Mouse (Mus musculus) adrenal gland, adult 8-10 months (tissue): ENCODE results near the gene Kpna4. TPM values are rescaled to one million over a fixed set of nuclear protein-coding genes. Genes with fewer than 3 reads are reported as not detected.

Experiments used
- DNase-seq: peaks from one replicate; pipeline ENCODE4 v3.0.0; 2022
- total RNA-seq, 4 experiments: library from RNA; stranded (reverse); gene quantifications; 2 replicates each; pipeline ENCODE4 v1.2.4; 2022

Gene Kpna4
- 10 to 100 TPM; 53.4 to 79.9 (median 67.1) TPM for total RNA-seq

- peak; percentile 94 for DNase-seq
Measured at GRCm38 (mm10) chr3:69126509-69127345, at the start of gene Kpna4. Gene Kpna4, minus strand, starts transcription at chr3:69127113.

DNA sequence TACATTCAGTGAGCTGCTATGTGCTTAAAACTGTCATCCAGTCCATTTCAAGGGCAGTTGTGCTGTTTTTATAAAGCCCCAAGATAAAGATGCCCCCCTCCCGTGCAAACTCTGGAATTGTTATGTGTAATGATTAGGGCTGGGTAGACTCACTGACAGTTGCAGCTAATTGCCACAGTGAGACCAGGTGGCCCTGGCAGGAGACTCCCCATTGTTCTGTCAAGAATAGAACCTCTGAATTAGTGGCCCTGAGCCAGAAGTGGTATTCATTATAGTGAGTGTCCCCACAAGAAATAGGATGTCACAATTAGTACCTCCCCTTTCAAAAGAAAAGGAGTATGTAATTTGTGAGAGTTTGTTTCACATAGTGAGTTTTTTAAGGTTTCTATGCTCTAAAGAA, 48.3 kb upstream of the Kpna4 start:
- no peak for DNase-seq

DNA sequence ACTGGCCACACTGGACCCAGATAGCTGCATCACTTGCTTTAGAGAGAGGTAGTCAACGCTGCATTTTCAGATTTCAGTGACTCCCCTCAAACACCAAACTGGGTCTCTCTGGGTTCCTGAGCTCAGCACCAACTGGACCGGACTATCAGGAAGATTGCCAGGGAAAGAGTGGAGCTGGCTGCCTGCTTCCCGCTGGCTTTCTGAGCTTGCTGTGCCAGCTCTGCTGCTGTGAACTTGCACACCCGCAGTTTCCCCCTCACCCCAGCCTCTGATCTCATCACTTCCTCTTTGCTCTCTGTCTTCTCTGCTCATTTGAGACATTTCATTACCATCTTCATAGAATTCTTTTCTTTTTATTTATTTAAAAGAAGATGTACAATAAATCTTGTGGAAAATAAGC, 44.2 kb upstream of the Kpna4 start:
- no peak for DNase-seq

DNA sequence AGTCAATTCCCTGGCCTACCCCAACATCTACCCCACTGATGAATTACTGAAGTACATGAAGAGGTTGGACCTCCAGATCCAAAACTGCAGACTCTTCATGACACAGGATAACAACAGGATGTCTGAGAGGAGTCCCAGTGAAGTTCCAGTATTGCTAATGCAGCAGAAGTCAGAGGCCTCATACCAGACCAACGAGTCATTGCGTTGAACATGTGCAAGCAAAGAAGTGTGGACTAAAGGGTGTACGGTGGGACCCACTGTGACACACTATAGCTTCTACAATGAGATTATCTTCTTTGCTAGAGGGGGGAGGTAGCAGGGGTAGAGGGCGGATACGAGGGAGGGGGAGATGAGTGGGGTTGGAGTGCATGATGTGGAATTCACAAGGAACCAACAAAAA, 42.9 kb upstream of the Kpna4 start:
- DNase-seq = no peak

GRCm38 (mm10) chr3:69168724-69169123, 41.8 kb upstream of the Kpna4 start:
- DNase-seq = no peak

- DNase-seq = no peak
Measured at GRCm38 (mm10) chr3:69163057-69163456, 36.1 kb upstream of the Kpna4 start.

GRCm38 (mm10) chr3:69160429-69160828, 33.5 kb upstream of the Kpna4 start:
- no peak for DNase-seq

DNA sequence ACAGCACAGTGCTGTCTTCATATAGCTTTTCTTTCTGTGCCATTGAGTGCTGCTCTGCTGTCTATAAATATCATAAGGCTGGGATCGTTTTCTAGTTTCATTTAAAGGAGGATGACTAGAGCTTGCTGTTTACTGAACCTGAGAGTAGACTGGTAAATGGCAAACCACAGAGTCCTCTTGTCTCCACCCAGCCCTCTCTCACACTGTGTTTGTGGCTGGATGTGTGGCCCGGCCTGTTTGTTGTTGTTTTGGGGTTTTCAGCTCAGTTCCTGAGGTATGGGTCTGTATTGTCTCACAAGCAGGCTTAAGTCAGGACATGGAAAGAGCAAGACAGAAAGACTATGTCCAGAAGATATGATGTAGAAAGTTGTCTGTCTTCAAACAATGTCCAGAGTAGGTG, 32.6 kb upstream of the Kpna4 start:
- DNase-seq = no peak

DNA sequence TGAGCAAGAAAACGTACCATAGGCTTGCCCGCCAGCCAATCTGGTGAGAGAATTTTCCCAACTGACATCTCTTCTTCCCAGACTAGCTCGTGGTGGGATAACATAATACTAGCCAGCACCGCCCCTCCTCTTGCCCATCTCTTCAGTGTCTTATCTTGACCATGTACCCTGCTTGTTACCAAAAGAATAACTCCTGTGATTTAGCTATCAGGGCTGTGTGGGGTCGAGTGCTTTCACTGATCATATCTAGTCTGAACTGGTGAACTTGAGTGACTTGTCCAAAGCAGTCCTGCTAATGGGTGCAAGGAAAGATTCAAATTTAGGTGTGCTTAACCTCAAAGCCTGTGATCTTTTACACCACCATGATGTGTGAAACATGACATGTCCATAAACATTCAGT, 31.0 kb upstream of the Kpna4 start:
- no peak for DNase-seq

- peak; percentile 8 for DNase-seq
Measured at GRCm38 (mm10) chr3:69156484-69156883, 29.6 kb upstream of the Kpna4 start.

DNA sequence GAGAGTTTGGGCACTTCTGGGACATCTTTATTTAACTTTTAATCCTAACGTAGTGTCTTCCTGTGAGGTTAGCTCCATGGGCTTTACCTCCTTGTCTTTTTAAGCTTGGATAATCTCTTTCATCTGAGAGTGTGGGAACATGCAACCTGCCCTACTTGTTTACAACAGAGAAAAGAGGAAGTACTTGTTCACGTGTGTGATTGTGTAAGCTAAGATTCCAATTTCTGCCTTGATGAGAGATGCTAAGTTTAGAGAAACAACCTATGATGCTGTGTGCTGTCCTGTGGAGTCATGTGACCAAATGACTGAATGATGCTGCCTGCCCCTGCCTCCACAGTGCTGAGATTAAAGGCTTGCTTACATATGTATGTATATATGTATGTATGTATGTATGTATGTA, 27.8 kb upstream of the Kpna4 start:
- DNase-seq = no peak

DNA sequence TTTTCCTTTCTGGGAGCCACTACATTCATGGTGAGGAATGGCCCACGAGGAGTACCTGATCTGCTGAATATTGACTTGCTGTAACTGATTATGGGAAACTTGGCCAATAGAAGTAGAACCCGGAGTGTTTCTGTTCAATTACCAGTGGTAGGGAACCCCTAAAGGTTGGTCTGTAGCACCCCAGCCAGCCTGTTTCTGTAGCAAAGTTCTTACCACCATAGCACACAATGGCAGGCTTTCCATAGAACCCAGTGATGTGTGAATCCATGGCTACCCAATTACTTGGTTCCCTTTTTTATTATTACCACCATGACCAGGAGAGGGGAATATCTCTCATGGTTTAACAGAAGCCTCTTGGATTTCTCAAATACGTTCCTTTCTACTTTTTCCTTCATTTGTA, 24.0 kb upstream of the Kpna4 start:
- no peak for DNase-seq

- no peak for DNase-seq
Measured at GRCm38 (mm10) chr3:69142372-69142994, 15.6 kb upstream of the Kpna4 start.

GRCm38 (mm10) chr3:69140851-69141250, 13.9 kb upstream of the Kpna4 start:
- DNase-seq = no peak

GRCm38 (mm10) chr3:69136059-69136458, 9.1 kb upstream of the Kpna4 start:
- no peak for DNase-seq

DNA sequence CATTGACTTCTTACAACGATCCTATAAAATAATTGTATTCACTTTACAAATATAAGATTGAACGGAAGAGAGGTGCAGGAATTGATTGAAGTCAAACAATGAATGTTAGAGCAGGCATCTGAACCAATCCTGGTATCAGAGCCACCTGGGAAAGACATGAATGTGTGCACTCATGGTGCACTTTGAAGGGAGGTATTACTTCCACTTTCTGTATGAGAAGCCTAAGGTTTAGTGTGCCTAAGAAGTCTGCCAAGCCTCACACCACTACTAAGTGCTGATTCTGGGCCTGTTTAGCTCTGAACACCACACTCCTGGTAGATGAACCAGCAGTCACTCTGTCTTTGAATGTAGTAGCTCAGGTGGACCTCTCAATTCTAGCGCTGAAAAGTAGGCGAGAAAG, 4.1 kb upstream of the Kpna4 start:
- DNase-seq = no peak

- DNase-seq = no peak
Measured at GRCm38 (mm10) chr3:69127693-69128092, 780 bp upstream of the Kpna4 start.

DNA sequence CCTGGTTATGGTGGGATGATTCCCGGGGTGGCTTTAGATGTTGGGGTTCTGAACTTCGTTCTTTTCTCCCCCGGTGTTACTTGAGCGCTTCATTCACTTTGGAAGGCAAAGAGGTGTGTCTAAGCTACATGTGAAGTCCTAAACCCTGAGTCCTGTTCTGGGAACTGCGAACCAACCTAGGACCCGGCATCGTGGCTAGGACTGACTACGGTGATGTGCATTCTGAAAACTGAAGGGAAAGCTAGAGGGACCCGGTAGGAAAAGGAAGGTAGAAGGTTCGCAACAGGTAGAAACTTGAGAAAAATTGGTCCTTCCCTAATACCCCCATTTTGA, 399 bp upstream of the Kpna4 start:
- no peak for DNase-seq

DNA sequence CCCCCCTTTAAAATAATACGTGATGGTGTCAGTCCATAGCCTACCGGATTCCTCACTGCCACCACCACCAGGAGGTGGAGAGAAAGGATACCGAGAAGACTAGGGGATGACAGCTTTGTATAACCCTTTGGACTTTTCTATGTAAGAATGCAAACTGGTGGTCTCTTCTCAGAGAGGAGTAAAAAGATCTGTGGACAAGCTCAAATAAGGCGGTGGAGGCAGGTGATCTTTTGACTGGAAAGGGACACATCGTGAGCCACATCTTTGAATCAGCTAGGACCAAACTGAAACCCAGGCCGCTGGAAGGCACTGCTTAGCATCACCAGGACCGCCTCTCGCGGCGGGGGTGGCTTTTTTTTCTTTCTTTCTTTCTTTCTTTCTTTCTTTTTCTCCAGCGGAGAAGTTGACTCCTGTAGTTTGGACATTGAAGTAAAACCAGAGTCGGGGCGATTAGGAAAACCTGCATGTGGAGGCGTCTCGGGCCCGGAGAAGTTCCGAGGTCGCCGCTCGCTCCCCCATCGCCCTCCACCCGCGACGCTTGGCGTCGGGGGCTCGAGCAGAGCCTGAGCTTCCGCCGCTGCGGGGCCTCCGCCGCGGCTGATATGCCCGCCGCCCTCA, 913 bp downstream of the Kpna4 start:
- DNase-seq = peak; percentile 20

DNA sequence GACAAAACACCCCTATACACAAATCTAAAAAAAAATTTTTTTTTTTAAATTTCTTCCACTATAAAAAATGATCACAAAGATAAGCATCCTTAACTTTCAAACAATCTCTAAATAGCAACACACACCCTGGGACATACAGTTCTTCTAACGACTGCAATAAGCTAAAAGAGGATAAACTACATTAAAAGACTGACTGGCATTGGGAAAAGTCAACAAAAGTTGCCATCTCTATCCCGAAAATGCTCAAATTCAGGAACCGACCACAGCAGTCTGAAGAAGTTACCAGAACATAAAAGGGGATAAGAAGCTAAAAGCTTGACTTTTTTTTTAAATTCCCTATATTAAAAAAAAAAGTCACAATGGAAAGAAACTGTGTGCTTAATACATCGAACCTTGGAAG, 1.5 kb downstream of the Kpna4 start:
- DNase-seq = no peak

DNA sequence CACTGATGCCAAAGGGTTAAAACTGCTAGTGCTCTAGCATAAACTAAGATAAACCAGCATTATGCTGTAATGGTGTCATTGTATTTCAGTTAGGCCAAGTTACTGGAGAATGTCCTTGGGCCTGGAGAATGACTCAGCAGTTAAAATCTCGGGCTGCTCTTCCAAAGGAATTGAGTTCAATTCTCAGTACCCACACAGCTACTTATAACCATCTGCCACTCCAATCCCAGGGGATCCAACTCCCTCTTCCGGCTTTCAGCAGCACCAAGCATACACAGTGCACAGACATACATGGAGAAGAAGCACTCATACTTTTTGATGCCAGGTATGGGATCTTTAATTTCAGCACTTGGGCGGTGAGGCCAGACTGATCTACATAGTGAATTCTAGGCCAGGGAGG, 8.1 kb downstream of the Kpna4 start:
- peak; percentile 28 for DNase-seq

- DNase-seq = no peak
Measured at GRCm38 (mm10) chr3:69114760-69115159, 12.2 kb downstream of the Kpna4 start.

DNA sequence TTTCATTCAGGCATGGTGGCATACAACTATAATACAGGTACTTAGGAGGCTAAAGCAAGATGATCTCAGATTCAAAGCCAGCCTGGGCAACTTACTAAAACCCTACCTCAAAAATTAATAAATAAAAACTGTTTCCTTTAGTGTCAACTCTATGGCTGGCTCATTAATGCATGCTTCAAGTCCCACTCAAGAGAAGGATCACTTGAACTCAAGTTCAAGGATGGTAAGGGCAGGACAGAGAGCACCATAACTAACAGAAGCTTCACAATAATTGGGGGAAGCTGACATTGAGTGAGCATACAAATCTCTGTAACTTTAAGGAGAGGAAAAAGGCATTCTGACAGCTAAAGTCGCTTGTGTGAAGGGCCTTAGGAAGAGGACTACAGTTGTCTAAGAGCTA, 13.0 kb downstream of the Kpna4 start:
- DNase-seq = no peak

GRCm38 (mm10) chr3:69109079-69109478, 17.8 kb downstream of the Kpna4 start:
- no peak for DNase-seq
